Mouse (Mus musculus): ENCODE data around the gene 4833439L19Rik.
A peak's percentile ranks its signal among the peaks of the same experiment; 100 is the strongest.
"Not testable (repeated sequence)": the region's sequence is repeated elsewhere in the genome, so short reads cannot be mapped to it uniquely, and the experiment has no call there.

The 4833439L19Rik gene

DNA sequence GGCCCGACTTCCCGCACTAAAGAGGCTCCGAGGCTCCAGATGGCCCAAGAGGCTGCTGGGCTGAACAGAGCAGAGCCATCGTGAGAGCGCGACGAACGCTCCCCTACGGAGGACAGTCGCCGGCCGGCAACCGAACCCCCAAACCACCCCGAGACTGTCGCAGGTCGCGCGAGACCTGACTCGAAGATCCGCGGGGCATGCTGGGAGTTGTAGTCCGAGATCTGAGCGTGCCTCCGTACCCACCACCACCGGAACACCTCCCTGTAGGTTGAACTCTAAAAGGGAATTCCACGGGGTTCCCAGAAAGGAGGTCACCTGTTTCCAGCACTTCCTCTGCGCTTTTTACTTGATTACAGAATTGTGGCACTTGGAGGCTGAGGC is at the start of gene 4833439L19Rik:
4833439L19Rik (minus strand) TSS at position 235 of the 381 bp plus-strand sequence.
- DNase-seq (ENCODE audit: low spot score), result peak; percentile 91

DNA sequence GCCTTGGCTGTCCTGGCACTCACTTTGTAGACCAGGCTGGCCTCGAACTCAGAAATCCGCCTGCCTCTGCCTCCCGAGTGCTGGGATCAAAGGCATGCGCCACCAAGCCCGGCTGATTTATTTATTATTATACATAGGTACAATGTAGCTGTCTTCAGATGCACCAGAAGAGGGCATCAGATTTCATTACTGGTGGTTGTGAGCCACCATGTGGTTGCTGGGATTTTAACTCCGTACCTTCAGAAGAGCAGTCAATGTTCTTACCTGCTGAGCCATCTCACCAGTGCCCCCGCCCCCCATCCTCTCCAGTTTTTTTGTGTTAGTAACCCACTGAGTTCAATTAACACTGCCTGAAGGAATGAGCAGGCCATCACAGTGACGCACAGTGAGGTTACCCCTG is 47.9 kb upstream of the 4833439L19Rik start:
- not testable (repeated sequence) for DNase-seq (ENCODE audit: low spot score)

DNA sequence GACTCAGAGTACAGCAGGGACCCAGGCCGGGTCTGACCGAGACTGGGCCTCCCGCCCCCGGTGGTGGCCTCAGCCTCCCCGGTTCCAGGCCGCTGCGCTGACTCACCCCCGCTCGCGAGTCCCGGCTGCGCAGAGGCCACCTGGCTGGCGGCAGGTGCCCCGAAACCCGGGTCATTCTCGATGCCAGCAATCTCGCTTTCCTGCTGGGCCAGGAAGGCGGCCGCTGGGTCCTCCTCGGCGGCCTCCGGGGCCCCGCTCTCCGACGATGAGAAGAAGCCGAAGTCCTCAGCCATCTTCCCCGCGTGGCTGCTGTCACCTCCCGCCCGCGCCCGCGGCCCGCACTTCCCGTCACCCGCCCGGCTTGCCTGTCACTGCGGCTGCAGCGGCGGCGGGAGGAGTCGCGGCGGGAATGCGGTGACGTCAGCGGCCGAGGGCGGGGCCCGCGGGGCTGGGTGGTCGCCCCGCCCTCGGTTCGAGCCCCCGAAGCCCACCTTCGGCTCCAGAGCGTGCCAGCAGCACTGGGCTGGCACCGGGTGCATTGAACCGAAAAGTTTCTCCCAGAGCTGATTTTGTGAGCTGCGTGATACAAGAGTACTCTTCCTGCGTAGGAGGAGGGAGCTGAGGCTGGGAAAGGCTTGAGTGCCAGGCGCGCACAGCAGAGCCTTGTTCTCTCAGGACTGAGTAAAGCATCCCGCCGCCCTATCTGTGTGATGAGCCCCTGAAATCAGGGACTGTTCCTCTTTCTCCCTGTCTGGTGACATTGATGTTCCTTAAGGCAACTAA is 45.9 kb upstream of the 4833439L19Rik start, which contains the start of gene Cltb:
Cltb (minus strand) TSS at position 373 of the 783 bp plus-strand sequence.
- peak; percentile 85 for DNase-seq (ENCODE audit: low spot score)

DNA sequence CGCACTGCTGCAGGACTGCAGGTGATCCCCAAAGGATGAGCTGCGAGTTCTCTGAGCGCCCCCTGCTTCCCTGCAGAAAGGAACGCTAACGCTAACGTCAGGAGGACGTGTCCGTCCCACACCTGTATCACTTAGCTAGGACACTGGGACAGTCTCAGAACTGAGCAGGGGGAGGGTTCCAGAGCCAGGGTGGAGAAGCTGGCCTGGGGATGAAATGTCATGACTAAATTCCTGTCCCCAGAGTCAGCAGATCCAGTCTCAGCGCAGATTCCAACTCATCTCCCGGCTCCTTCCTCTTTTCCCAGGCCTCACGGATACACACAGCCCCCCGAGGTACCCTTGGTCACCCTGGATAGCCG is 45.4 kb upstream of the 4833439L19Rik start:
- DNase-seq (ENCODE audit: low spot score), result no peak

DNA sequence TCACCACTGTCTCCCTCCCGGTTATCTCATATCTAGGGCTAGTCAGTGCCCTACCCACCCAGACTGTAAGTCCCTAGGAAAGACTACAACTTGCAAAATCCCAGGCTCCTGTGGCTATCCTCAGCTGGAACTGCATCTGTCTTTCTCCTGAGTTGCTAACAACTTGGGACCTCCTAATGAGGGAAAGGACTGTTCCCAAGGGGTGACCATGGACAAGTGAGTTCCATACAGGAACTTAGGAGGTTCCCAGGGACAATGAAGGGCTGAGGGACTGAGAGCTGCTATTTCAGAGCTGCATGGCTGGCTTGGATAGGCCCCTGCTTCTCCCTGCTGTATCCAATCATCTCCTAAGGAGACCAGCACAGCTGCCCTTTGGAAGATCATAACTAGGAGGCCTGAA is 44.1 kb upstream of the 4833439L19Rik start:
- no peak for DNase-seq (ENCODE audit: low spot score)

DNA sequence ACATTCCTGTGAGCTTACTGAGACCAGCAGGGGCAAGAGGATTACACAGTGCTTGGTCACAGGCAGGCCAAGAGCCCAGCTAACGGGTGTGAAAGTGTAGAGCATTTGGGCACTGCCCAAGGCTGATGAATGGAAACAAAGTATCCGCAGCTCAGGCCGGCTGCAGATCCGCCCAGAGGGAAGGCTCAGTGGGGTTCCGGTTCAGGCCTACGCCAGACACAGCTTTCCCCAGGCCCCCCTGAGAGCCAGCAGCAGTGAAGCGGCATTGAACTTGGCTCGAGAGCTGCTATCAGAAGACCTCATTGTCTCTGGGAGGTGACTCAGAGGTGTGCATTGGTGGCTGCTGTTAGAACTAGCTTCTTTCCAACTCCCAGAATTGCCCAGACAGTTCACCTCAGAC is 43.4 kb upstream of the 4833439L19Rik start:
- peak; percentile 17 for DNase-seq (ENCODE audit: low spot score)

DNA sequence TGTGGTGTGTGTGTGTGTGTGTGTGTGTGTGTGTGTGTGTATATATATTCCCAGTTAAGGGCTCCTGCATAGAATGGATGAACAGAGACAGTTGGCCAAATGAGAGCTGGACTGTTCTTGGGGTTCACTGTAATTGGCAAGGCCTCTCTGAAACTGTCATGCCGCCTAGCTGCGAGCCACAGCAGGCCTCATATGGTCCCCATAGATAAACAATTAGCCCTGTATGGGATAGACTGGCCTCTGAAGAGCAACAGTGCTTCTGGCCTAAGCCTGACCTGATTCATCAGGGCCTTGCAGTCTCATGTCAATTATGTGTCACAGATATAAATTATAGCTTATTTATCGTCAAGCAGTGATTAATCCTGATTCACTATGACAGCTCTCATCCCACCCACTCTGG is 42.8 kb upstream of the 4833439L19Rik start:
- DNase-seq (ENCODE audit: low spot score), result no peak

DNA sequence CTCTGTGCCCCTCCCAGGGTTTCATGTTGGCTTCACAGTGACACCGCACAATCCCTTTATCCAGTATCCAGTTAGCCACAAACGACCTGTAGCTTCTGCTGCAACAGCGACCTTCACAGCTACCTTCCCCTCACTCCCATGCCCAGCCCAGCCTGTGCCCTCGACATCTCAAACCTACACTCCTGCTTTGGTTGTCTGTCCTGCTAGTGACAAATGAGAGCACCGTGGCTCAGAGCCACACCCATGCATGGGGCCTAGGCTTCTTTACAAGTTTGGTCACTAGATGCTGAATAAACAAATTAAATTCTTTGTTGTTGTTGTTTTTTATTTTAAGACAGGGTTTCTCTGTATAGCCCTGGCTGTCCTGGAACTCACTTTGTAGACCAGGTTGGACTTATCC is 42.0 kb upstream of the 4833439L19Rik start:
- no peak for DNase-seq (ENCODE audit: low spot score)

DNA sequence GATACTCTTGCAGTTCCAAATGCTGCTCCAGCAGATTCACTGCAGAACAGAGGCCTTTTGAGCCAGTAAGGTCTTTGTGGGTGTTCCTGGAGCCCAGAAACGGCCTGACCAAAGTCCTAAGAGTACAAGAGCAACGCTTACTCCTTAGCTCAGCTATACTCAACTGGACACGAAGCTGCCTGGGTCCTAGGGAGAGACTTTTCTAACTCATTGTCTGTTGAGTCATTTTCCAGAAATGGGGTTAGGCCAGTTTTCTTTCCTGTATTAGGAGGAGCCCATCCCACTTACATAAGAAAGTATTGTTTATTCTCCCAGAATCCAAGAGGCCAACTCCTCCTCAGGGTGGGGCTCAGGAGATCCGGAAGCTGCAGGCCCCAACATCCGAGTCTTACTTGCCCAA is 40.2 kb upstream of the 4833439L19Rik start:
- DNase-seq (ENCODE audit: low spot score), result no peak

DNA sequence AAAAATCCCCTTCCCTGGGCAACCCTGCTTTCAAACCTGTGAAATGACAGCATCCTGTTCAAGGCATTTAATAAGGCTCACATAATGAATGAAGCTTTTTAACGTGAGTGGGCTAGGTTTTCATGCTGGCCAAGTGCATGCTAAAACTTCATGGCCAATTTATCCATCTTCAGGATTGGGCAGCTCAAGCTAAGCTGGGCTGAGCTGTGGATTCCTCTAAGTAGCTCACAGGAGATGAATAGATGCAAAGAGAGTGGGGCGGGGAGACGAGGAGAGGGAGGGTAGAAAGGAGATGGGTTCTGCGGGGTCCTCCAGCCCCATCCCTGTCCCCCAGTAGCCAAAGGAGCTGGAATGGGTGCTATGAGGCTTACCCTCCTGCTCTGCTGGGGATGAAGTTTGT is 39.0 kb upstream of the 4833439L19Rik start:
- no peak for DNase-seq (ENCODE audit: low spot score)

DNA sequence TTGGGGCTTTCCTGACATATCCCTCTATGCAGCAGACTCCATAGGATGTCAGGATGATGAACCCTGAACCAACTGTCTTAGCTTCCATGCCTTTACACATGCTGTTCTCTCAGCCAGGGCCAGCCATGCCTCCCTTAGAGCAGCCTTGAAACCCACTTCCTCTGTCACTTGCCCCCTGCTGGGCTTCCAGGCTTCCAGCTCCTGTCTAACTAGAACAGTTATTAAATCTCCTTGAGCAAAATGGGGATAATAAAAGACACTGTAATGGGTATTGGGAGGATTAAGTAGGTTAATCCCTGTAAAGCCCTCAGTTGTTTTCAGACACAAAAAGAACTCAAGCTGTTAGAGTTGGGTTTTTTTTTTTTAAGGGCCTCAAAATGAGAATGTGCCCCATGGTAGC is 38.3 kb upstream of the 4833439L19Rik start:
- no peak for DNase-seq (ENCODE audit: low spot score)

DNA sequence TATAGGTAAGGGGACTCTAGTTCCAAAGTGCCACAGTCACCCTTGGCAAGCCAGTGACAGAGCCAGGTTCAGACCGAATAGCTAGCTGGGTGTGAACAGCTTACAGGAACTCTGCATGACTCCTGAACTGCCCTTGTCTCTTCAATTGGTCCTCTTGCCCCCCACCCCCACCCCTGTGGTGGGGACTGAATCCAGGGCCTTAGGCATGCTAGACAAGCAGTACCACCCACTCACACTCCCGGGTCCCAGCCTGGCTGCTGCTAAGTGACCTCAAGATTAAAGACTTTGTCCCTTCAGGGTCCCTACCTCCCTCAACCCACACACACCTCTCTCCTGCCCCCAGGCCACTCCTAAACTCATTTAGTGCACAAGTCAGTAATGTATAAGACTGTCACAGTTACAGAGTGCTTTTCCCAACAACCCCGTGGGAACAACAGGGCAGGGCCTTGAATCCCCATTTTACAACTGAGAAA is 37.4 kb upstream of the 4833439L19Rik start:
- DNase-seq (ENCODE audit: low spot score), result no peak

DNA sequence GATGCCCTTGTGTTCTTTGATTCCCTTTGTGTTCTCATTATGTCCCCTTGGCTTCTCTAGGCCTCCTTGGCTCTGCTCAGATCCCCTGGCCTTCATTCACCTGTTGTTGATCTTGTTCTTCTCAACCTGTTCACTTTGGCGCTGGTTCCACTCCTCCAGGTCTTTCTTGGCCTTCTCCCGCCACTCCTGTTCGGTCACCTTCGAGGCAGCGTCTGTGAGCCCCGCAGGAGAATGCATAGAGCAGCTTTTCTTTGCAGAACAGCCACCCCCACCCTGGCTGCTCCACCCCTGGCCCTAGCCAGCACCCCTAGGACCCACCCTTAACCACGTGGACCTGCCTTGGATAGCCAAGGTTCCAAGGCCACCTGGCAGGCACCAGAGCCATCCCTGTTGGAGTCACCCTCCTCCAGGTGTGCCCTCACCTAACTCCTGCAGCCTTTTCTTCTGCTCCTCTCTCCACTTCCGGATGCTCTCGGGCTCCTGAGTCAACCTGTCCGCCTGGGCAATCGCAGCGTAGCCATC is 33.4 kb upstream of the 4833439L19Rik start:
- DNase-seq (ENCODE audit: low spot score), result no peak

DNA sequence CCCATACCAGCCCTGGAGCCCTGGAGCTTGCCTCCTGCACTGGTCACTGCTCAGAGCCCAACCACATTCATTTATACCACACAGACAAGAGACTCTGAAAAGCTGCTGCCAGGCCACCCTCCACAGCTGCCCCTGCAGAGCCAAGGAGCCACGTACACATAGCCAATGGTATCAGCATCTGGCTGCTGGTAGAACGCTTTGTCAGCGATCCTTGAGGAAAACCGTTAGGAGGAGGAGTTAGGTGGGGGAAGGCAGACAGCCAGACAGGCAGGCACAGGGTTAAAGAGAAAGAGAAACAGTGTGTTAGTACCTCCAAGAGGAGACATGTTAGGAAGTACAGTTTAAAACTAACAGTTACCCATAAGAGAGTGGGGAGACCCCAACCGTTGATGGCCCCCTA is 31.6 kb upstream of the 4833439L19Rik start:
- DNase-seq (ENCODE audit: low spot score), result no peak

DNA sequence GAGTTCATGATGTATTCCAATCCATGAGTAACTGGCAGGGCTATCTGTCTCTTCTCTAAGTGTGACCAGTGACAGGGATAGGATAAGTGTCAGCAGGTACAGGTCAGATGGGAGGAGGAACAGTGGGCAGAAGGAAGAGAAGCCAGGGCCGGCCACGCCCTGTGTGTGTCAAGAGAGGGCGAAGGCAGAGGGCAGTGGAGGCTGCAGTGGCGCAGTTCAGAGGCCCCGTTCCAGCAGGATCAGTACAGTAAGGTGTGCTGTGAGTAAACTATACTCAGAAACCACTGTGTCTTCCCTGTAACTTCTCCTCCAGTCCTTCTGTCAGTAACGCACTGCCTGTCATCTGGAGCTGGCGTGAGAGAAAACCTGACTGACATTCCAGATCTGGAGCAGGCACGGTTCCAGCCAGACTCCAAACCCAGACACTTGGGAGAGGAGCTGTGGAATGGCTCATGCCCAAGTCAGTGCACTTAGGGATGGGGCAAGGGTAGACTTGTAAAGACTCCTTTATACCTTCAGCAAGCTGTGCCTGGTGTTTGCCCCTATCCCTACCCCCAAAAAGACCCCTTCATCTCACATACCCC is 31.0 kb upstream of the 4833439L19Rik start:
- DNase-seq (ENCODE audit: low spot score), result no peak

DNA sequence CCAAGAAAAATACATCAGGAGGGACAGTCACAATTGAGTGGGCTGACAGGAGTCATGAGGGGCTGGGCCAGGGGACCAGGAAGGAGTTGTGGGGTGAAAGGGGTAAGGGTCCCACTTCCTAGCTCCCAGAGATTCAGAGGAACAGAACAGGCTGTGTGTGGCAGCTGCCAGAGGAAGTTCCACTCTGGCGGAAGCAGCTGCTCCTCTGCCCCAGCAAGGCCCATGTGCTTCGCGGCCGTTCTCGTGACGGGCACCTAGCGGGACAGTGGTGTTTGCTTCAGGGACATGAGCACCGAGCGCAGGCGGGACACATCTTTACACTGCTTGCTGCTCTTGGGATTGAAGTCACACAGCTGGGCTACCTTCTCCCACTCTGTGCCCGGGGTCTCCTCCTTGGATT is 28.4 kb upstream of the 4833439L19Rik start:
- DNase-seq (ENCODE audit: low spot score), result no peak

DNA sequence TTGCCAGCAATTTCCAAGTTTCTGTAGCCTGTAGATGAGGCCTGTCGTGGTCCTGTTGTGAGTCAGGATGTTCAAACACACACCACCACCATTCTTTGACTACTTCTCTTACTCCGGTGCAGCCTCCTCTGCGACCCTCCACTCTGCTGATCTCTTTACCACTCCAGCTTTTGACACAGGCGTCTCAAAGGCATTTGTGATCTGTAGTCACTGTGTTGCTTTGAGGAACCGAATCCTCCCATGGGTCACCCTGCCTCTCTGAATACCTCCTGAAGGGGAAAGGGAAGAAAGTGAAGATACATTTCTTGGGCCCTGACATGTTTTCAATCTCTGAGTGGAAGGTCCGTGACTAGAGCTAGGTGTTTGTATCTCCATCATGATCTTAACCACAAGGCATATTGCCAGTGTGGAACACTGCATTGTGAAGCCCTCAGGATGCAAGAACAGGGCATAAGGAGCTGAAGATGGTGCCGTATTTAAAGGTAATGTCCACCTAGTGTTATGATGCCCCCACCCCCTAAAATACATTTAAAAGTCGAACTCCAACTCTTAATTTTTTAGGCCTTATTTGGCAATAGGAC is 26.6 kb upstream of the 4833439L19Rik start:
- no peak for DNase-seq (ENCODE audit: low spot score)

DNA sequence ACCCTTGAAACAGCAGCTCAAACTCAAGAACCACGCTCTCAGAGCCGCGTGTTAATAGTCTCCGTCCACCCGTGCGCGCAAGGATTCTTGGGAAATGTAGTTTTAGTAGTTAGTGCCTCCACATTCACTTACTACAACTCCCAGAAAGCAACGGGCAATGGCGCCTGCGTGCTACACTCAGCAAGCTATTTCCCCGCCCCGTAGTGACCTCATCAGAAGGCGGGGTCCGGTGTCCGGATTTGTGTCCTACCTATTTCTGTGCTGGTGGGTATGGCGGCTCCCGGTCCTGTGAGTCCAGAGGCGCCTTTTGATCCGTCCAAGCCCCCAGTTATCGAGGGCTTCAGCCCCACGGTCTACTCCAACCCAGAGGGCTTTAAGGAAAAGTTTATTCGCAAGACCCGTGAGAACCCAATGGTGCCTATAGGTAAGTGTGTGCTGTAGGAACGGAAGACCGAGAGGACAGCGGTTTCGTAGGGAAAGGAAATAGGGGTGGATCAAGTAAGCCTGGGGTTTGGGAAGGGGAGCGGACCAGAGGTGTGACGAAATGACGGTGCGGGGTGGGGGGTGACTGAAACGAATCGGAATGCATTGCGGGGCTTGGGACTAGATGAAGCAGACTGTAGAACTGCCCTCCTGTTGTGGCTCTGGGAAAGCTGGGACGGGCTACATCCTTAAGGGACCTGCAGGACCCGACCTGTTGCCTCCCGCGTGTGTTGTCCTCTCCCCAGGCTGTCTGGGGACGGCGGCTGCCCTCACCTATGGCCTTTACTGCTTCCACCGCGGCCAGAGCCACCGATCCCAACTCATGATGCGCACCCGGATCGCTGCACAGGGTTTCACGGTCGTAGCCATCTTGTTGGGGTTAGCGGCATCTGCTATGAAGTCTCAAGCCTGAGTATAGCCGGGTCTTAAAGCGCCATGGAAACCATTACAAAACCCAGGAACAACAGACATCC is 25.0 kb upstream of the 4833439L19Rik start, which contains the start of the genes Nop16 and Higd2a:
Nop16 (minus strand) TSS at position 95 of the 956 bp plus-strand sequence.
Higd2a (plus strand) TSS at position 212 of the 956 bp plus-strand sequence.
- DNase-seq (ENCODE audit: low spot score), result peak; percentile 93

DNA sequence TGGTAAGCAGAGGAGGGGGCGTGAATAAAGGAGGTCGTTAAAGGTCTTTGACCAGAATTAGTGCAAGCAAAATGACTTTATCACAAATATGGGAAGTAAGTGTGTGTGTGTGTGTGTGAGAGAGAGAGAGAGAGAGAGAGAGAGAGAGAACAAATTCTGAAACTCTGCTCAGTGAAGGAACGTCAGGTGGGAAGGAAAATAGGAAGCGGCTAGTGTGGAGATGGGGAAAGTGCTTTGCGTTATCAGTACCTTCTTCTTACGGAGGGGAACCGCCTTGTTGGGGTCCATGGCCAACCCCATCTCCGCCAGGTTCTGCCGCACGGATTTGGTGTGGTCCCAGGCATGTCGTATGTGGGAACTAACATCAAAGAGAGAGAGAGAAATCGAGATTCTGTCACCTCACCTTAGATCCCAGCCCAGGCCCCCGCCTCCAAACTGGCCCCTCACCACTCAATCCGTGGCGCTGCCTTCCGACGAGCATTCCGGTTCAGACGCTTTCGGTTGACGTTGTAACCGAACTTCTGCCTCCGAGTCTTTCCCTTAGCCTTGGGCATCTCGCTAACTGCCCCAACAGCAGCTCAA is 24.3 kb upstream of the 4833439L19Rik start:
- no peak for DNase-seq (ENCODE audit: low spot score)

DNA sequence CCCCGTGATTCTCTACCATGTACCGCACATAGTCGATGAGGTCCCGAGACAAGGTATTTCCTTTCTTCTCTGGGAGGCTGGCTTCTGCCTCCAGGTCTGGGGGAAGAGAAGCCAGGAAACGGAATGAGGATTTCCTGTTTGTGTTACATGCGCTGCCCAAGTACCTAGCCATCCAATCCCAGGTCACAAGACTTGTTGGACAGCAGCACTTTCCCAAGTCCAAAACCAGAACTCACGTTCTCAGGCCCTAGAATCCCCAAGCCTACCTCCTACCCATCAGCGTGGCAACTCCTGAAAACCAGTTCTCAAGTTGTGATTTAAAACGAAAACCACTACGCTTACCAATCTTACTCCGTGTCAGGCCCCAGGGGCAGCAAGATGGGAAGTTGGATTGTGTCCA is 20.6 kb upstream of the 4833439L19Rik start:
- DNase-seq (ENCODE audit: low spot score), result no peak

DNA sequence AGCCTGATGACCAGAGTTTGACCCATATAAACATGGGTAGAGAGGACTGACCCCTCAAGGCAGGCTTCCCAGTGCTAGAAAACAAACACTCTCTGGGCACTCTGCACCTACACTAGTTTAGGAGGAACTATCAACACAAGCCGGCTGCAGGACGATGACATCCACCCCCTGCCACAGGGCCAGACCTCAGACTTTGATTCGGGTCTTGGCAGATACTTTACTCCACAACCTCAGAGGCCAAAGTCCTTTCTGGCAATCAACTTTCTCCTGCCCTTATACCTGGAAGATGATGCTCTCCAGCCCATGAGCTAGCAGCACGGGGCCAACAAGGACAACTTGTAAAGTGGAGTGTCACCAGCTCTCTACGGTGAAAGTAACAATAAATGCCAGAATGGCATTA is 17.6 kb upstream of the 4833439L19Rik start:
- DNase-seq (ENCODE audit: low spot score), result no peak
